Mouse (Mus musculus): ENCODE measurements around the gene Mcl1.
"Not testable (repeated sequence)": the region's sequence is repeated elsewhere in the genome, so short reads cannot be mapped to it uniquely, and the experiment has no call there.

The Mcl1 gene

GRCm38 (mm10) chr3:95651033-95651373, 7.6 kb upstream of the Mcl1 start:
- DNase-seq = no peak

- DNase-seq = no peak
Observed at GRCm38 (mm10) chr3:95651391-95652203, 7.0 kb upstream of the Mcl1 start.

GRCm38 (mm10) chr3:95652204-95652811, 6.3 kb upstream of the Mcl1 start:
- DNase-seq = peak; percentile 74 to 78

GRCm38 (mm10) chr3:95652871-95653270, 5.7 kb upstream of the Mcl1 start:
- DNase-seq = no peak

GRCm38 (mm10) chr3:95653473-95654034, 5.0 kb upstream of the Mcl1 start:
- peak in 1 of 2 experiments; percentile 51 for DNase-seq

GRCm38 (mm10) chr3:95654371-95654770, 4.2 kb upstream of the Mcl1 start:
- not testable (repeated sequence) for DNase-seq

- no peak for DNase-seq
Observed at GRCm38 (mm10) chr3:95655437-95655836, 3.2 kb upstream of the Mcl1 start.

GRCm38 (mm10) chr3:95657108-95657507, 1.5 kb upstream of the Mcl1 start:
- DNase-seq = no peak

- no peak for DNase-seq
Observed at GRCm38 (mm10) chr3:95657711-95658110, 877 bp upstream of the Mcl1 start.

- peak; percentile 74 to 76 for DNase-seq
Observed at GRCm38 (mm10) chr3:95658868-95659712, 502 bp downstream of the Mcl1 start.

- no peak for DNase-seq
Observed at GRCm38 (mm10) chr3:95659948-95660347, 1.4 kb downstream of the Mcl1 start.

- DNase-seq = peak in 1 of 2 experiments; percentile 11
Observed at GRCm38 (mm10) chr3:95660788-95661478, 2.3 kb downstream of the Mcl1 start.

- DNase-seq = no peak
Observed at GRCm38 (mm10) chr3:95661945-95662715, 3.5 kb downstream of the Mcl1 start.

- DNase-seq = no peak
Observed at GRCm38 (mm10) chr3:95662724-95663449, 4.3 kb downstream of the Mcl1 start.

GRCm38 (mm10) chr3:95663486-95663885, 4.9 kb downstream of the Mcl1 start:
- no peak for DNase-seq

GRCm38 (mm10) chr3:95663969-95664608, 5.5 kb downstream of the Mcl1 start:
- DNase-seq = no peak

GRCm38 (mm10) chr3:95664940-95665352, 6.4 kb downstream of the Mcl1 start:
- DNase-seq = no peak

- no peak for DNase-seq
Observed at GRCm38 (mm10) chr3:95666124-95666844, 7.7 kb downstream of the Mcl1 start.

- no peak for DNase-seq
Observed at GRCm38 (mm10) chr3:95667521-95667920, 8.9 kb downstream of the Mcl1 start.

- DNase-seq = no peak
Observed at GRCm38 (mm10) chr3:95668026-95668425, 9.4 kb downstream of the Mcl1 start.

All from B cell, adult 2 months (primary cell).